Mouse (Mus musculus) hindbrain, embryonic 11.5 days (tissue): ENCODE measurements around the gene Zfp445. TPM values are rescaled to one million over a fixed set of nuclear protein-coding genes. Genes with fewer than 3 reads are reported as not detected.

ENCODE experiments used
- polyA plus RNA-seq: library from polyadenylated mRNA; unstranded; fragments of >200 nt; fragmentation: Nextera tagmentation; extraction: Ambion mirVana; gene quantifications from 2 replicates; pipeline ENCODE4 v1.2.1, GENCODE M21; 2014

Zfp445 gene
- polyA plus RNA-seq, 1 experiment from 2014 or later: 77.3 TPM

Other genes with a start within 250 kb of the Zfp445 start
- gene Topaz1, start 118.7 kb downstream of the Zfp445 start, polyA plus RNA-seq: not detected in 2 replicates
- gene Tcaim, start 60.5 kb downstream of the Zfp445 start, polyA plus RNA-seq: 6.5 and 7.6 TPM in 2 replicates
- 0.62 TPM in 1 of 2 replicates, not detected in the other for gene Gm35549, start 22.0 kb downstream of the Zfp445 start, polyA plus RNA-seq
- 3.7 and 3.9 TPM in 2 replicates for gene Zkscan7, start 19.7 kb upstream of the Zfp445 start, polyA plus RNA-seq
- gene Zfp105, start 57.1 kb upstream of the Zfp445 start, polyA plus RNA-seq: 34.8 and 37.3 TPM in 2 replicates
- 36.6 and 37.3 TPM in 2 replicates for gene 1110059G10Rik, start 85.0 kb upstream of the Zfp445 start, polyA plus RNA-seq
- gene Kif15, start 85.0 kb upstream of the Zfp445 start, polyA plus RNA-seq: 55.6 and 71.8 TPM in 2 replicates
- gene Tmem42, start 155.3 kb upstream of the Zfp445 start, polyA plus RNA-seq: 19.5 and 19.6 TPM in 2 replicates
- 0.37 and 0.42 TPM in 2 replicates for gene Tgm4, start 168.7 kb upstream of the Zfp445 start, polyA plus RNA-seq
- 55.8 and 62.5 TPM in 2 replicates for gene Zdhhc3, start 247.2 kb upstream of the Zfp445 start, polyA plus RNA-seq
- 104 and 106 TPM in 2 replicates for gene Exosc7, start 247.2 kb upstream of the Zfp445 start, polyA plus RNA-seq